Mouse (Mus musculus): Measurements from ENCODE around the gene Obp1a. TPM values are rescaled to one million over a fixed set of nuclear protein-coding genes. Genes with fewer than 3 reads are reported as not detected.

Gene Obp1a
- polyA plus RNA-seq (2012; rRNA removed), result not detected in 2 replicates

GRCm38 (mm10) chrX:78091274-78091673, at the start of gene Obp1a:
TSS of gene Obp1a (minus strand) at chrX:78091374.

GRCm38 (mm10) chrX:78125167-78125566, 34.0 kb upstream of the Obp1a start, which contains the start of gene Gm5938:
TSS of gene Gm5938 (plus strand) at chrX:78125467.

Other genes starting within 250 kb of the Obp1a start
- not detected in 2 replicates for gene Pbsn, start 237.8 kb downstream of the Obp1a start, polyA plus RNA-seq (2012; rRNA removed)
- not detected in 2 replicates for gene Gm14744, start 226.6 kb downstream of the Obp1a start, polyA plus RNA-seq (2012; rRNA removed)
- gene 5430402E10Rik, start 166.3 kb downstream of the Obp1a start, polyA plus RNA-seq (2012; rRNA removed), result not detected in 2 replicates
- not detected in 2 replicates for gene Gm5938, start 34.1 kb upstream of the Obp1a start, polyA plus RNA-seq (2012; rRNA removed)
- gene Obp1b, start 95.4 kb upstream of the Obp1a start, polyA plus RNA-seq (2012; rRNA removed), result not detected in 2 replicates
- gene Gm14743, start 154.5 kb upstream of the Obp1a start, polyA plus RNA-seq (2012; rRNA removed), result not detected in 2 replicates

Data from liver, embryonic 18 days (tissue).